Mouse (Mus musculus): ENCODE measurements around the gene Rnf123.

GRCm38 (mm10) chr9:108132373-108132772 is 49.2 kb upstream of the Rnf123 start:
- TF ChIP-seq HCFC1 (IDR thresholded peaks at IDR 0.05; ENCODE audit: borderline replicate concordance, insufficient read depth, low read length) (no peak), MAFK (IDR thresholded peaks at IDR 0.05; ENCODE audit: insufficient read depth, low read depth, low read length) (no peak), ZC3H11A (IDR thresholded peaks at IDR 0.05; ENCODE audit: borderline replicate concordance, low read depth, low read length) (no peak), ZNF384 (IDR thresholded peaks at IDR 0.05; ENCODE audit: low read depth, low read length) (no peak)
